Mouse (Mus musculus): ENCODE results near the gene 6430548M08Rik. TPM values are rescaled to one million over a fixed set of nuclear protein-coding genes. Genes with fewer than 3 reads are reported as not detected.

Gene 6430548M08Rik
- polyA plus RNA-seq, 1 experiment = 8.4 TPM

DNA sequence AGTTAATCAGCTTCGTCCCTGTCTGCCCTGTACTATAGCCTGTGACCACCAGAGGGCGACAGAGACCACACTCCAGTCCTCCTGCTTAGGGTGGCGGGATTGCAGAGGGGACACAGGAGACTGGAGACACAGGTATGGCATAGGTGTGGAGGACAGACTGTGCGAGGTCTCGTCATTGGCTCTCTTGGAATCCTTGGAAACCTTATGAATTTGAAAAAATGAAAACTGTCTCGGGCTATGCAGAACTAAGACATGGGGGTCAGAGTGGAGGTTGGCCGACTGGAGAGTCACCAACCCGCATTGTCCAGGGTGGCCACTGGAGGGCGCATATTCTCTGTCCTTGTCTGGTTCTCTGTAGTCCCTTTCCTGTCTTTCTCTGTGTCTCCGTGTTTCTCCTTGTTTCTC, 65.1 kb downstream of the 6430548M08Rik start:
- Histone ChIP-seq H3K4me1 (ENCODE audit: control insufficient read depth, insufficient read depth, low read length) (no peaks in the 10 kb centered on the region), H3K36me3 (ENCODE audit: control insufficient read depth, insufficient read depth, low read length) (no peaks in the 10 kb centered on the region), H3K4me3 (ENCODE audit: insufficient read depth, low read depth, low read length) (no peak overlapping the region), H3K27ac (ENCODE audit: insufficient read depth, low read depth, low read length) (no peak overlapping the region), H3K27me3 (replicated peaks; ENCODE audit: control insufficient read depth, insufficient read depth, low read length) (no peaks in the 10 kb centered on the region; the same call in 1 of the 2 replicates)
- DNase-seq = peak; percentile 92
- TF ChIP-seq POLR2A (IDR thresholded peaks at IDR 0.05; ENCODE audit: low read depth, low read length) (no peak), CTCF (conservative IDR thresholded peaks at IDR 0.05; ENCODE audit: insufficient read depth, insufficient read length, low read depth, low read length) (peak; percentile 93)
- WGBS = under 1% methylated on average over 10 of the region's 10 CpGs

DNA sequence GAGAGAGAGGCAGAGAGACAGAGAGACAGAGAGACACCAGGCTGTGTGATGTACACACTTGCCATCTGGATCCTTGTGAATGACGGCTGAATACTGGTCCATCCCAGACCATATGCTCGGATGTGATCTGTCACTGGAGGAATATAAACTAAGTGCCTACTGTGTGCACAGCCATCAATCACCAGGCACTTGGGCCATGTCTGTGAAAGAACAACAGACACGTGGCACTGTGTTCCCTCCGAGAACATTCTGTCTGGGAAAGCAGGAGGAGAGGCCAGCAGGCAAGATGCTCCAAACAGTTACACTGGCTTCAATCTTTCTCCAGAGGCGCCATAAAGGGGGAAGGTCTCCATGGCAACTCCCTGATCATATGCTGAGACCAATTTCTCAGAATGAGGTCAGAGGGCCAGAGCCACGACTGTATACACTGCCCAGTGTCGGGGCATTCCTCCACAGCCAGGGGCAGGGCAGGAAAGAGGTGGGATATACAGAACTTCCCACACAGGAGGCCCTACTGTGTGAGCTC, 66.6 kb downstream of the 6430548M08Rik start:
- Histone ChIP-seq H3K4me1 (ENCODE audit: control insufficient read depth, insufficient read depth, low read length) (no peaks in the 10 kb centered on the region), H3K27me3 (replicated peaks; ENCODE audit: control insufficient read depth, insufficient read depth, low read length) (no peaks in the 10 kb centered on the region; the same call in 1 of the 2 replicates), H3K36me3 (ENCODE audit: control insufficient read depth, insufficient read depth, low read length) (no peaks in the 10 kb centered on the region), H3K27ac (ENCODE audit: insufficient read depth, low read depth, low read length) (no peak overlapping the region), H3K4me3 (ENCODE audit: insufficient read depth, low read depth, low read length) (no peak overlapping the region)
- no peak for DNase-seq
- TF ChIP-seq CTCF (conservative IDR thresholded peaks at IDR 0.05; ENCODE audit: insufficient read depth, insufficient read length, low read depth, low read length) (no peak), POLR2A (IDR thresholded peaks at IDR 0.05; ENCODE audit: low read depth, low read length) (no peak)
- WGBS = 83% methylated on average over 7 of the region's 7 CpGs

DNA sequence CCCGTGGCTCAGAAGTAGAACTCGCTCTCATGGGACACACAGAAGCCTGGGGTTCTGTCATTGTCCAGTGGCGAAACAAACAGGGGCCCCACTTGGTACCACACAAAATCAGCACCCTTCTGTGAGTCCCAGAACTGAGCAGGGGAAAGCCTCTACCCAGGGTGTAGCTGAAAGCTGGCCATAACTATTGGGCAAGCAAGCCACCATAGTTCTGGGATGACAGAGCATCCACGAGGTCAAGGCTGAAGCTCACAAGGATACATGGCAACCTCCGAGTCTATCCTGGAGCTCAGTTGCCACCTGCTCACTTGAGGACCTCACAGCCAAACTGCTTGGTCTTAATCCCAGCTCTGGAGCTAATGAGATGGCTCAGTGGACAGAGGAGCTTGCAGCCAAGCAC, 67.3 kb downstream of the 6430548M08Rik start:
- peaks cover 6% of the 10 kb centered on the region; the same call in 1 of the 2 replicates for H3K4me1 ChIP-seq (ENCODE audit: control insufficient read depth, insufficient read depth, low read length)
- no peaks in the 10 kb centered on the region; the same call in 1 of the 2 replicates for H3K27me3 ChIP-seq (replicated peaks; ENCODE audit: control insufficient read depth, insufficient read depth, low read length)
- TF ChIP-seq CTCF (conservative IDR thresholded peaks at IDR 0.05; ENCODE audit: insufficient read depth, insufficient read length, low read depth, low read length) = no peak
- TF ChIP-seq POLR2A (IDR thresholded peaks at IDR 0.05; ENCODE audit: low read depth, low read length) = no peak
- H3K4me3 ChIP-seq (ENCODE audit: insufficient read depth, low read depth, low read length) = no peak overlapping the region
- H3K27ac ChIP-seq (ENCODE audit: insufficient read depth, low read depth, low read length) = no peak overlapping the region
- no peaks in the 10 kb centered on the region for H3K36me3 ChIP-seq (ENCODE audit: control insufficient read depth, insufficient read depth, low read length)
- WGBS = 88% methylated on average over 5 of the region's 5 CpGs
- DNase-seq = no peak

DNA sequence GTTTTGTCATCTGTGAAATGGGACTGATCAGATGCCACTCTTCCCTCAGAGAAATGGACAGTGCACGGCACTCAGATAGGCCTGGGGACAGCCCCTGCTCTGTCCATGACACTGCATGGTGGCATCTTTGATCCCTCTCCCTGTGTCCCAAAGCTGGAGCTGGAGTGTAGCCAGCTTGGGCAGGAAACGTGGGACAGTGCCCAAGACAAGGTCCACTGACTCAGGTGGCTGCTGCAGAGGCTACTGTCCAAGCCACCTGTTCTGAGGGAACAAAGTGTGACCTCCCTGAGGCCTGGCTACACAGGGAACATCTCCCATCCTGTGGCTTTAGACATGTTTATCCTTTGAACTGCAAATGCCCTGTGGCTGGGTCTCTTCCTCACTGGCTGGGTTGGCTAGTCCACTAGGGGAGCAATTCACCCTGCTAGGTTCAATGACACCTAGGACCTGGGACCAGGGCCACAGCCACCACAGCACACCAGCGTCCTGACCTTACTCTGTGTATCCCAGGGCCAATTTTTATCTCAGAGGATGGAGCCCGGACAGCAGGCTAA, 68.0 kb downstream of the 6430548M08Rik start:
- Histone ChIP-seq H3K27ac (ENCODE audit: insufficient read depth, low read depth, low read length) (no peak overlapping the region), H3K4me3 (ENCODE audit: insufficient read depth, low read depth, low read length) (no peak overlapping the region), H3K4me1 (ENCODE audit: control insufficient read depth, insufficient read depth, low read length) (peaks cover 6% of the 10 kb centered on the region; the same call in 1 of the 2 replicates), H3K36me3 (ENCODE audit: control insufficient read depth, insufficient read depth, low read length) (no peaks in the 10 kb centered on the region), H3K27me3 (replicated peaks; ENCODE audit: control insufficient read depth, insufficient read depth, low read length) (no peaks in the 10 kb centered on the region)
- peak; percentile 65 for DNase-seq
- TF ChIP-seq CTCF (conservative IDR thresholded peaks at IDR 0.05; ENCODE audit: insufficient read depth, insufficient read length, low read depth, low read length) (peak; percentile 40; the same call in 1 of the 2 replicates), POLR2A (IDR thresholded peaks at IDR 0.05; ENCODE audit: low read depth, low read length) (no peak)
- 68% methylated on average over 4 of the region's 4 CpGs for WGBS

DNA sequence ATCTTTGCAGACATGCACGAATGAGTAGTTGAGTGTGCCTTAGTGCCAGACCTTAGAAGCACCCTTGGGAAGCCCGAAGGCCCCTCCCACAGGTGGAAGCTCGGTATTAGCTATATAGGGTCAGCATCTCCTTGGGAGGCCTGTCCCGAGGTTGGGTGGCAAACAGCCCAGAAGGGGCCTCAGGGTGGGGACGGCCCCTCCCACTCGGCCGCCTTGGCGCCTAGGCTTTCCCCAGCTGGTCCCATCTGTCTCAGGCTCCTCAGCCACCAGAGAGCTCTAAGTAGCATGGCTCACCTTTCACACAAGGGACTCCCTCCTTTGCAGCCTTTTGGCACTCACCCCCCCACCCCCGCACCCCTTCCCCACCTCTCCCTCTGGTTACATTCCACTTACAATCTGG, 70.4 kb downstream of the 6430548M08Rik start:
- no peak overlapping the region for H3K27ac ChIP-seq (ENCODE audit: insufficient read depth, low read depth, low read length)
- WGBS = 23% methylated on average over 9 of the region's 9 CpGs
- H3K4me3 ChIP-seq (ENCODE audit: insufficient read depth, low read depth, low read length) = no peak overlapping the region
- no peak for DNase-seq
- H3K27me3 ChIP-seq (replicated peaks; ENCODE audit: control insufficient read depth, insufficient read depth, low read length) = no peaks in the 10 kb centered on the region
- no peaks in the 10 kb centered on the region for H3K36me3 ChIP-seq (ENCODE audit: control insufficient read depth, insufficient read depth, low read length)
- H3K4me1 ChIP-seq (ENCODE audit: control insufficient read depth, insufficient read depth, low read length) = peaks cover 6% of the 10 kb centered on the region; the same call in 1 of the 2 replicates
- no peak for TF ChIP-seq POLR2A (IDR thresholded peaks at IDR 0.05; ENCODE audit: low read depth, low read length)
- no peak for TF ChIP-seq CTCF (conservative IDR thresholded peaks at IDR 0.05; ENCODE audit: insufficient read depth, insufficient read length, low read depth, low read length)

DNA sequence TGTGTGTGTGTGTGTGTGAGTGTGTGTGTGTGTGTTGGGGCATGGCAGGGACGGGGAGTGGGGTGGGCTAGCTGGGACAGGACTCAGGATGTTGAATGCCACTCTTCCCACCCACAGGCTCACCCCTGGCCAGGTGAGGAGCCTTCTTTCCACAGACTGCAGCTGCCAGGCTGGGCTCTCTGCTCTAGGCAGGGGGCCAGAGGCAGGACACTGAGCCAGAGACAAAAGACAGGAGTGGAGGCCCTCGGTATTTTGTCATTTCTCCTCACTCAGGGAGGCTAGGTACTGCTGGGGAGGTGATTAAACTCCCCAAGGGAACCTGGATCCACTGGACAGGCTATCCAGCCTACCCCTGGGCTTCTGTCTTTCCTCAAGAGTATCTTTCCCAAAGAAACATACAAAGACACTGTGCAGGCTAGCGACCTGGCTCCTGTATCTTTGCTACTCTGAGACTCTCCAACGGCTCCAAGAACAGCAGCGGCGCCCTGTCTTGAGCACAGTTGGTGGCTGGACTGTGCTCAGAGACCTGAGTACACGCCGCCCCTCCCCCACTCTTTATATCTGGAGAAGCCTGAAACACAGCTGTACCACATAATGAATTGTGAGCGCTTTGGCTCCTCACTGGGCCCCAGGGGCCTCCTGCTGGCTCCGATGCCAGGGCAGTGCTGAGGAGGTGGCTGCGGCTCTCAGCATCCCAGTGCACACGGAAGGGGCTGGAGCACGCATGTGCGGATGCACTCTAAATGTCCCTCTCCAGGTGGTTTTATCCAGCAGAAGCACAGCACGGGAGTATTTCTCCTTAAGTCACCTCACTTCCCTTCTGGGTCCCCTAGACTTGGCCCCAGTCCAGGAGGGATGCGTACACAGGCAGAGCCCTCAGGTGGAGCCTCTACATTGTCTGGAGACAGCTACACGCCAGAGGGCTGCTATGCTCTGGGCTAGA, 71.2 kb downstream of the 6430548M08Rik start:
- H3K27ac ChIP-seq (ENCODE audit: insufficient read depth, low read depth, low read length) = no peak overlapping the region
- H3K36me3 ChIP-seq (ENCODE audit: control insufficient read depth, insufficient read depth, low read length) = no peaks in the 10 kb centered on the region
- TF ChIP-seq POLR2A (IDR thresholded peaks at IDR 0.05; ENCODE audit: low read depth, low read length) (no peak), CTCF (conservative IDR thresholded peaks at IDR 0.05; ENCODE audit: insufficient read depth, insufficient read length, low read depth, low read length) (no peak)
- 47% methylated on average over 17 of the region's 17 CpGs for WGBS
- H3K27me3 ChIP-seq (replicated peaks; ENCODE audit: control insufficient read depth, insufficient read depth, low read length) = no peaks in the 10 kb centered on the region
- no peak overlapping the region for H3K4me3 ChIP-seq (ENCODE audit: insufficient read depth, low read depth, low read length)
- DNase-seq = no peak
- peaks cover 12% of the 10 kb centered on the region for H3K4me1 ChIP-seq (ENCODE audit: control insufficient read depth, insufficient read depth, low read length)

DNA sequence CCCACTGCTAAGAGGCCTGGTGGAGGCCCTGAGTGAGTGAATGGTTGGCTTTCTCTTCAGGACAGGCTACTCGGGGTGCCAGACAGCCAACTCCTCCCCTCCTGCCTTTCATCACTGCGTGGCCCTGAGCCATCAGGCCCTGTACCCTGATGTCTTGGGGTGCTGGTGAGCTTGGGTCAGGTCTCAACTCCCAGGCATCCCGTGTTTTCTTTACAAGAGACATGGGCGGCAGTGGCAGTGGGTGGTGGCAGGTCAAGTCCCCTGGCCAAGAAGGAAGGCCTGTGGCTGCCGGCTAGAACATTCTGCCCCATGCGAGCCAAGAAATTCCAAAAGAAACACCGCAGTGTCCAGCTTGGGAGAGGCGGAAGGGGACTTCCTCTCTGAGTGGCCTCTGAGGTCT, 72.5 kb downstream of the 6430548M08Rik start:
- WGBS = 54% methylated on average over 8 of the region's 8 CpGs
- Histone ChIP-seq H3K27me3 (replicated peaks; ENCODE audit: control insufficient read depth, insufficient read depth, low read length) (no peaks in the 10 kb centered on the region), H3K4me1 (ENCODE audit: control insufficient read depth, insufficient read depth, low read length) (peaks cover 18% of the 10 kb centered on the region), H3K36me3 (ENCODE audit: control insufficient read depth, insufficient read depth, low read length) (no peaks in the 10 kb centered on the region), H3K4me3 (ENCODE audit: insufficient read depth, low read depth, low read length) (no peak overlapping the region), H3K27ac (ENCODE audit: insufficient read depth, low read depth, low read length) (no peak overlapping the region)
- peak; percentile 84 for DNase-seq
- TF ChIP-seq POLR2A (IDR thresholded peaks at IDR 0.05; ENCODE audit: low read depth, low read length) = no peak
- TF ChIP-seq CTCF (conservative IDR thresholded peaks at IDR 0.05; ENCODE audit: insufficient read depth, insufficient read length, low read depth, low read length) = no peak
